Mouse (Mus musculus) embryo, embryonic 9.5 days (tissue): ENCODE results near the gene Chst14.
A peak's percentile ranks its signal among the peaks of the same experiment; 100 is the strongest.

ENCODE experiments used
- DNase-seq: peaks from one replicate; pipeline ENCODE4 v3.0.0-alpha.2; 2017; ENCODE audit errors: extremely low spot score

Gene Chst14

GRCm38 (mm10) chr2:118963676-118964012 is 37.3 kb downstream of the Chst14 start:
- no peak for DNase-seq

GRCm38 (mm10) chr2:118969585-118970147 is 43.4 kb downstream of the Chst14 start:
- no peak for DNase-seq

- DNase-seq: no peak
These were observed 45.8 kb downstream of the Chst14 start for GRCm38 (mm10) chr2:118972048-118972447.

- peak; percentile 93 for DNase-seq
These were observed 46.5 kb downstream of the Chst14 start for GRCm38 (mm10) chr2:118972687-118973376.

DNA sequence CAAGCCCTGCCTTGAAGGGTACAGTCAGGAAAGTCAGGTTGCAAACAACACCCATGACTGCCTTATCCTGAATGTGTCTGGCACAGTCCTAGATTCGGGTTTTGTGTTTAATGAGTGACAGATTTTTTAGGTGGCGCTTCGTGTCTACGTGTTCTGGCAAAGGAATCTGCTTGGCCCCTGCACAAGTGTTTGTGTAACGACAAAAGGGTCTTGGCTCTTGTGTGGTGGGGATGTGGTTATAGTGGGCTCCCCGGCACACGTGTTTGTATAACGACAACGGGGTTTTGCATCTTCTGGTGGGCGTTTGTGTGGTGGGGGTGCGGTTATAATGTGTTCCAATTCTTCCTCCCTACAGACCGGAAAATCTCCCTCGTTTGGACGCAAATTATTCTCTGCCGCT is 49.6 kb downstream of the Chst14 start:
- no peak for DNase-seq

GRCm38 (mm10) chr2:118976282-118976929 is 50.1 kb downstream of the Chst14 start:
- DNase-seq: peak; percentile 89

DNA sequence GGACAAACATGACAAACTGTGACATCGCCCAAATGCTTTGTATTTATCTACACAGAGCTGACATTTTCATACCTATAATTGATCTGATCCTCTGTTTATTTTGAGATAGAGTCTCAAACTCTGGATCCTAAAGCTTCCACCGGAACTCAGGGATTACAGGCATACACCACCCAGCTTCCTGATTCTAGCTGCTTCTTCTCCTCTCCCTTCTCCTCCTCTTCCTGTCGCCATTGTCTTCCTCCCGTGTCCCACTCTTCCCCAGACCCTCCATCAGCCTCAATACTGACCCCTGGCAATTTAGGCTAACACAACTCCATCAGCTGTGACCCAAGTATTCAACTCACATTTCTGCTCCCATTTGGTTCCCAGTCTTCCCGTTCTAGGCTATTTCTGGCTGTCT is 50.6 kb downstream of the Chst14 start:
- no peak for DNase-seq

- DNase-seq: peak; percentile 45
These were observed 51.8 kb downstream of the Chst14 start for GRCm38 (mm10) chr2:118978064-118978463.
